Mouse (Mus musculus) bone marrow, adult 2 months (tissue): ENCODE data around the gene Pid1.

Experiments used
- CTCF ChIP-seq: fragments of 200-500 bp; IDR thresholded peaks from 2 replicates; pipeline ENCODE4 v1.5.1; 2011; ENCODE audit warnings: low read length, control low read depth; ENCODE audit not compliant: control insufficient read depth, insufficient read depth
- POLR2A ChIP-seq: fragments of 200-500 bp; IDR thresholded peaks from 2 replicates; pipeline ENCODE4 v1.6.1; 2011; ENCODE audit warnings: low read depth, mild to moderate bottlenecking, control low read depth, low read length, borderline replicate concordance; ENCODE audit not compliant: control insufficient read depth

- TF ChIP-seq POLR2A (no peak), CTCF (no peak)
These were observed 4.1 kb downstream of the Pid1 start for GRCm38 (mm10) chr1:84359611-84360500.
